Mouse (Mus musculus): ENCODE measurements at regions not wholly inside any gene's neighbourhood (a gene's known extent, or its start where the extent isn't known, plus 50 kb on each side); places are given as distances from the start of the nearest gene placed in this dataset.

DNA sequence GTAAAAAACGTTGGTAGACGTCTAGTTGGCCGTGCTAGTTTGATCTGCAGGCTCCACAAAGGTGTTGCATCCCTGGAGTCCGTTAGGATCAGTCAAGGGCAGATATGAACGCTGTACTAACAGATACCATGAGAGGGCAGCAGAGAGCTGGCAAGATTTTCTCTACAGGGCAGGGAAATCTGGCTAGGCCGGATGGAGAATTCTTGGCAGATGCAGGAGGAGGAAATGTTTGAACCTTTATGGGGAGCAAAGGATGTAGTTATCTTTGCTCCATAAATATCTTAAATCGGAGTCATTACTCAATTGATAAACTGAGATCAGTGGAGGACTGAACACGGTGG lies 547.2 kb downstream of the Sqor start:
- TF ChIP-seq FLI1 (IDR thresholded peaks at IDR 0.05; ENCODE audit: low read length), result no peak
- no peak for TF ChIP-seq GATA1 (IDR thresholded peaks at IDR 0.05; ENCODE audit: borderline replicate concordance, low read length)
